Mouse (Mus musculus) intestine, embryonic 14.5 days (tissue): ENCODE data around the gene Dhdh. TPM values are rescaled to one million over a fixed set of nuclear protein-coding genes. Genes with fewer than 3 reads are reported as not detected.
A peak's percentile ranks its signal among the peaks of the same experiment; 100 is the strongest.

ENCODE experiments used
- ATAC-seq: fragments of 200-750 bp; cut with Nextera tagmentation; replicated peaks from 2 replicates; pipeline ENCODE4 v1.8.0; 2017; ENCODE audit warnings: low read depth, moderate number of reproducible peaks, moderate TSS enrichment, moderate library complexity; ENCODE audit not compliant: low FRiP score, low TSS enrichment
- DNase-seq: peaks from one replicate; pipeline ENCODE4 v3.0.0-alpha.2; 2018; ENCODE audit warnings: low spot score
- H3K27ac ChIP-seq: fragments of 300-500 bp; sonication (generic); 2 replicates; pipeline ENCODE4 v1.5.1; 2014; ENCODE audit warnings: low read depth, mild to moderate bottlenecking, control low read depth
- H3K27me3 ChIP-seq: fragments of 300-500 bp; sonication (generic); replicated peaks from 2 replicates; pipeline ENCODE4 v1.6.1; 2014; ENCODE audit warnings: low read length, control low read depth; ENCODE audit not compliant: control insufficient read depth, insufficient read depth
- H3K36me3 ChIP-seq: fragments of 300-500 bp; sonication (generic); 2 replicates; pipeline ENCODE4 v1.6.1; 2014; ENCODE audit warnings: low read length, control low read depth; ENCODE audit not compliant: control insufficient read depth, insufficient read depth
- H3K4me1 ChIP-seq: fragments of 300-500 bp; sonication (generic); replicated peaks from 2 replicates; pipeline ENCODE4 v1.6.1; 2014; ENCODE audit warnings: low read length, control low read depth, mixed read lengths; ENCODE audit not compliant: control insufficient read depth, insufficient read depth
- H3K4me2 ChIP-seq: fragments of 300-500 bp; sonication (generic); 2 replicates; pipeline ENCODE4 v1.6.1; 2014; ENCODE audit warnings: low read length
- H3K4me3 ChIP-seq: fragments of 300-500 bp; sonication (generic); 2 replicates; pipeline ENCODE4 v1.5.1; 2014; ENCODE audit warnings: low read depth, low read length, control low read depth, mixed read lengths
- H3K9ac ChIP-seq: fragments of 300-500 bp; sonication (generic); 2 replicates; pipeline ENCODE4 v1.6.1; 2014; ENCODE audit warnings: mild to moderate bottlenecking, low read length
- H3K9me3 ChIP-seq: fragments of 300-500 bp; sonication (generic); 2 replicates; pipeline ENCODE4 v1.6.1; 2016; ENCODE audit warnings: low read length, control low read depth; ENCODE audit not compliant: control insufficient read depth
- WGBS: fragments of 180-500 bp; shearing (Covaris S2); extraction: QIAGEN DNeasy Blood & Tissue Kit; methylation state at CpG from one replicate; pipeline ENCODE4 v1.1.7; 2014; 5-methylcytosine and 5-hydroxymethylcytosine counted together
- polyA plus RNA-seq: library from polyadenylated mRNA; unstranded; fragments of >200 nt; fragmentation: Nextera tagmentation; extraction: Ambion mirVana; gene quantifications from 2 replicates; pipeline ENCODE4 v1.2.1, GENCODE M21; 2014

The Dhdh gene
- polyA plus RNA-seq, 1 experiment from 2014 or later = 3.5 TPM

DNA sequence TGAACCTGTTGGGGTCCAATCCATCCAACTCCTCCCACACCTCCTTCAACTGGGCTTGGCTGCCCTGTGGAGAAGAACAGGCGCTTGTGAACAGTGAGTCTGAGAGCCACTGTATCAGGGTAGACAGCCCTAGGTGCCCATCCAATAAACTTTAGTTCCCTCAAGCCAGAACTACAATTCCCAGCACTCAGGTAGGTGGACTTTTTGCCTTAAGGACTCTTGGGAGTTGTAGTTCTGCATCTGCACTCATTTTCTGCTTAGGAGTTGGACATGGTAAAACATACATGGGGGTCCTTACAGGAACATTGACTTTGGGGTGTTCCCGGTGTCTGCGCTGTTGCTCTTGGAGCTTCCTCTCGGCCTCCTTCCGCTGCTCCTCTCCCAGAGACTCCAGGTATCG is 9.8 kb upstream of the Dhdh start:
- H3K4me1 ChIP-seq = no peaks in the 10 kb centered on the region
- DNase-seq (no peak), ATAC-seq (no peak)
- no peaks in the 10 kb centered on the region for H3K27me3 ChIP-seq
- peaks cover 79% of the 10 kb centered on the region for H3K36me3 ChIP-seq
- no peak overlapping the region for H3K4me2 ChIP-seq
- WGBS = 97% methylated on average over 6 of the region's 6 CpGs
- H3K27ac ChIP-seq = no peak overlapping the region
- no peaks in the 10 kb centered on the region for H3K9me3 ChIP-seq
- H3K9ac ChIP-seq = no peak overlapping the region
- no peak overlapping the region for H3K4me3 ChIP-seq

DNA sequence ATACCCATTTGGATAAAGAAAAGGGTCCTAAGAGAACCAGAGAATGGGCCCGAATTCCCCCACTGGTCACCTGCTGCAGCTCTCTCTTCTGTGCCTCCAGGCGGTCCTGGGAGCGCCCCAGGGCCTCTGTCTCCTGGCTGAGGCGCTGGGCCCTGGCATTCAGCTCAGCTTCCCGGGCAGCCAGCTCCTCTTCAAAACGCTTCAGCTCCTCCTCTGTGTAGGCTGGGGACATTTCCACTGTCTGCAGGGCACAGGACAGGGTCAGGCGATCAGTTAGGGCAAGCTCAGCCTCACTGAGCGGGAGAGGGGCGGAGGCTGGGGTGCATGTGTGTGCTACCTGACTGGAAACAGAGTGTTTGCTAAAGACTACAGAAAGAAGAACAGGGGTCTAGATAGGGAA is 5.9 kb upstream of the Dhdh start:
- DNase-seq = no peak
- Histone ChIP-seq H3K9ac (no peak overlapping the region), H3K4me2 (no peak overlapping the region), H3K27ac (no peak overlapping the region), H3K9me3 (no peaks in the 10 kb centered on the region), H3K4me3 (no peak overlapping the region), H3K36me3 (peaks cover 73% of the 10 kb centered on the region), H3K4me1 (peaks cover 8% of the 10 kb centered on the region), H3K27me3 (no peaks in the 10 kb centered on the region)
- 87% methylated on average over 9 of the region's 9 CpGs for WGBS
- no peak for ATAC-seq

DNA sequence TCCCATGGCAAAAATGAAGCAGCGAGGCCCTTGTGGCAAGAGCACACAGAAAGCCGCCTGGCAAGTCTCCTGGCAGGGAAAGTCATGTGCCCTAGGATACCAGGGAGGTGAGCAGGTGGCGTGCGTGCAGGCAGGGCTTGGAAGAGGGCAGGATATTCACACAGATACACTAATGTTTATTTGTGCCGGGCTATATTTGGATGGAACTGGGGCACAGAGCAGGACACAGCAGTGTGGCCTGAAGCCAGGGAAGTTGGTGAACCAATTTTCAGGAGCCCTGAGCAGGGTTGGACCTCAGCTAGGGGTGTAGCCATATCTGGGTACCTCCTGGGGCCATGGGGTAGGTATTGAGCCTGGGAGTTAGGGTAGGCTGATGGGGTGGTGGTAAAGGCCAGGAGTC is 4.3 kb upstream of the Dhdh start:
- DNase-seq (no peak), ATAC-seq (no peak)
- Histone ChIP-seq H3K9ac (no peak overlapping the region), H3K27me3 (no peaks in the 10 kb centered on the region), H3K9me3 (no peaks in the 10 kb centered on the region), H3K4me1 (peaks cover 12% of the 10 kb centered on the region), H3K27ac (no peak overlapping the region), H3K36me3 (peaks cover 57% of the 10 kb centered on the region), H3K4me2 (no peak overlapping the region), H3K4me3 (no peak overlapping the region)
- WGBS = 91% methylated on average over 5 of the region's 5 CpGs

DNA sequence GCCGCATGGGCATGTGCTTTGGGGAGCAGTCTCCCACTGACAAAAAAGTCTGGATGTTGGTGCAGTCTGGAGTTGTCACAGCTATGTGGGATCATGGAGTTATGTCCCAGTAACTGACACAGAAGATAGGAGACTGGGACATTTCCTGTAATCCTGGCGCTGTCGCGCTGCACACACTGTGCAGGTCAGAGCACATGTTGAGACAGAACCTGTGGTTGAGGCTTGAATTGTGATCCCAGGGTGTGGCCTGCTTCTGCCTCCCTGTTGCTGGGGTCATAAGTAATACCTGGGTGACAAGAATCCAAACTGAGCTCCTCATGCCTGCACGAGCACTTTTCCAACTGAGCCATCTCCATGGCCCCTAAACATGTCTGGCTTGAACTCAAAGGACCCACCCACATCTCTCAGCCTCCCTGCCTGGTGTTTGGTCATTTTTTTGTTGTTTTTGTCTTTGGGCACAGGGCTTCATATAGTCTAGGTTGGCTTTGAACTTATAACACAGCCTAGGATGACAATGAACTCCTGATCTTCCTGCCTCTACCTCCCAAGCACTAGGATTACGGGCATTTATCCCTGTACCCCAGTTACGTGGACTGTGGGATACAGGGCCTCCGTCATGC is 3.7 kb upstream of the Dhdh start:
- 93% methylated on average over 8 of the region's 8 CpGs for WGBS
- H3K27me3 ChIP-seq = no peaks in the 10 kb centered on the region
- no peaks in the 10 kb centered on the region for H3K9me3 ChIP-seq
- ATAC-seq (no peak), DNase-seq (no peak)
- no peak overlapping the region for H3K4me2 ChIP-seq
- peaks cover 51% of the 10 kb centered on the region for H3K36me3 ChIP-seq
- H3K4me1 ChIP-seq = peaks cover 15% of the 10 kb centered on the region
- H3K4me3 ChIP-seq = no peak overlapping the region
- no peak overlapping the region for H3K9ac ChIP-seq
- H3K27ac ChIP-seq = no peak overlapping the region

DNA sequence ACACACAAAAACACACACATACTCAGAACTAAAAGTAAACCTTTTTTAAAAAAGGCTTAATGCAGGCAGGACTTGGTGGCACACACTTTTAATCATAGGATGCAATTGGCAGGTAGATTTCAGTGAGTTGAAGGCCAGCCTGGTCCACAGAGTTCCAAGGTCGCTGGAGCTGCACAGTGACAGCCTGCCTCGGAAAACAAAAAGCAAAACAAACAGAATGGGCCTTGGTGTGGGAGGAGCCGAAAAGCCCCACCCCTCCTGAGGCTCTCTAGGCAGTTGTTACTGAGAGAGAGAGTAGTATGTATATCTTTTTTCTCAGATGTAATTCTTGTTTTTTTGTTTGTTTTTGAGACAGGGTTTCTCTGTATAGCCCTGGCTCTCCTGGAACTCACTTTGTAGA is 2.7 kb upstream of the Dhdh start:
- H3K36me3 ChIP-seq = peaks cover 40% of the 10 kb centered on the region
- H3K9me3 ChIP-seq = no peaks in the 10 kb centered on the region
- H3K27ac ChIP-seq = peak overlapping the region; percentile 27; the same call in 1 of the 2 replicates
- DNase-seq (no peak), ATAC-seq (no peak)
- peaks cover 15% of the 10 kb centered on the region for H3K4me1 ChIP-seq
- no peak overlapping the region for H3K4me3 ChIP-seq
- no peak overlapping the region for H3K9ac ChIP-seq
- no peaks in the 10 kb centered on the region for H3K27me3 ChIP-seq
- WGBS = 24% methylated on average over 3 of the region's 3 CpGs
- H3K4me2 ChIP-seq = 0 out of 2 replicates have a peak overlapping the region, but pooled peaks have one; percentile 6

DNA sequence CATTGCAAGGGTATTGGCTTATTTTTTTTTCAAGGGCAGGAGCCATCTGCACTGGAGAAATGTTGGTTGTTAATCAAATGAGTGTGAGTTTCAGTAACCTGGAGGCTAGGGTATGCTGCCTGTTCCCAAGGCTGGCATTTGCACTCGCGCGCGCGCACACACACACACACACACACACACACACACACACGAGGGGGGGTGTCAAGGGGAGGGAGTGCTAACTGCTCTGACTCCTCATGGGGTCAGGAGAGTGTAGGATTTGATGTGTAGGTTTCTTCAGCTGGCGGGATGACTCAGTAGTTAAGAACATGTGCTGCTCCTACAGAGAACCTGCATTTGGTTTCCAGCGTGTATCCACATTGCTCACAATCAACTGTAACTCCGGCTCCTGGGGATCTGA is 2.2 kb upstream of the Dhdh start:
- 19% methylated on average over 9 of the region's 9 CpGs for WGBS
- Histone ChIP-seq H3K4me3 (no peak overlapping the region), H3K9me3 (no peaks in the 10 kb centered on the region), H3K36me3 (peaks cover 35% of the 10 kb centered on the region), H3K27me3 (no peaks in the 10 kb centered on the region), H3K9ac (no peak overlapping the region), H3K4me2 (0 out of 2 replicates have a peak overlapping the region, but pooled peaks have one; percentile 6), H3K4me1 (peaks cover 15% of the 10 kb centered on the region), H3K27ac (peak overlapping the region; percentile 27; the same call in 1 of the 2 replicates)
- DNase-seq = no peak
- no peak for ATAC-seq

DNA sequence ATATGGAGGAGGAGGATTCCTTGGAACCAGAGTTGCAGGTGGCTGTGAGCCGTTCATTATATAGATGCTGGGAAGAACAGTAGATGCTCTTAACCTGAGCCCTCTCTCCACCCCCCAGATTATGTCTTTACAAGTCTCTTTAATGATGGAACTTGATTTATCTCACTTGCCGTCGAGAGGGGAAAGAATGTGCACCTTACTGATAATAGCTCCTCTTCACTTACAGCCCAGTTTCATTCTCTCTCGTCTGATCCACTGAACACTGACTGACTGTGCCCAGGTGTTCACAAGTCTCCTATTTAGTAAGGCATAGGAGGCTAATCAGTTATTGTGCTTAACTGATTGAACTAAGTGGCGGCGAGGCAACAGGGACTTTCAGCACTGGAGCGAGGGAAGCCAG is 973 bp upstream of the Dhdh start:
- no peaks in the 10 kb centered on the region for H3K9me3 ChIP-seq
- H3K4me1 ChIP-seq = peaks cover 15% of the 10 kb centered on the region
- peaks cover 23% of the 10 kb centered on the region for H3K36me3 ChIP-seq
- H3K4me2 ChIP-seq = no peak overlapping the region
- H3K4me3 ChIP-seq = no peak overlapping the region
- no peak overlapping the region for H3K9ac ChIP-seq
- WGBS = 76% methylated on average over 7 of the region's 7 CpGs
- ATAC-seq = no peak
- no peak for DNase-seq
- no peak overlapping the region for H3K27ac ChIP-seq
- no peaks in the 10 kb centered on the region for H3K27me3 ChIP-seq

DNA sequence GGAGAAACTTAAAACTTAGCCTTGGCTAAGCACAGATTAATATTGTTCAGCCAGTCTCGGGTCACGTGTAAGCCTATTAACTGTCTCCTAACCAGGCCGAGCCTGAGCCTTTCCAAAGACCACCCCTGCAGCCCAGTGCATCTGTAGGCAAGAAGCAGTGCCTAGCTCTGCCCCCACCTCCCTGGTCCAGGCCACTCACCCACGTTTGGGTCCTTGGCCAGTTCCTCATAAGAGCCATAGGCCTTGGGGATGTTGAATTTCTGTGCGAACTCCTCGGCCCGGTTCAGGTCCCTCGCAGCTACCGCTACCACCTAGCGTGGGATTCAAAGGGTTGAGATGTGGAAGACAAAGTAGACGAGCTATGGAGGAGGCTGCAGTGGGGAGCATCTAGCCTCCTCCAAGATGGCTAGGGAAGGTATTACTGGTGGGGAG is 728 bp downstream of the Dhdh start:
- H3K4me3 ChIP-seq = peak overlapping the region; percentile 47
- H3K9ac ChIP-seq = peak overlapping the region; percentile 58; the same call in 1 of the 2 replicates
- H3K36me3 ChIP-seq = peaks cover 6% of the 10 kb centered on the region; the same call in 1 of the 2 replicates
- WGBS = 29% methylated on average over 11 of the region's 11 CpGs
- ATAC-seq (peak; percentile 5; the same call in 1 of the 2 replicates), DNase-seq (peak; percentile 68)
- peaks cover 15% of the 10 kb centered on the region for H3K4me1 ChIP-seq
- H3K27me3 ChIP-seq = no peaks in the 10 kb centered on the region
- peak overlapping the region; percentile 57 for H3K4me2 ChIP-seq
- H3K9me3 ChIP-seq = no peaks in the 10 kb centered on the region
- peak overlapping the region; percentile 49 for H3K27ac ChIP-seq
